ENCODE assay signal across 23 mouse cellular contexts in the genomic region with DNA sequence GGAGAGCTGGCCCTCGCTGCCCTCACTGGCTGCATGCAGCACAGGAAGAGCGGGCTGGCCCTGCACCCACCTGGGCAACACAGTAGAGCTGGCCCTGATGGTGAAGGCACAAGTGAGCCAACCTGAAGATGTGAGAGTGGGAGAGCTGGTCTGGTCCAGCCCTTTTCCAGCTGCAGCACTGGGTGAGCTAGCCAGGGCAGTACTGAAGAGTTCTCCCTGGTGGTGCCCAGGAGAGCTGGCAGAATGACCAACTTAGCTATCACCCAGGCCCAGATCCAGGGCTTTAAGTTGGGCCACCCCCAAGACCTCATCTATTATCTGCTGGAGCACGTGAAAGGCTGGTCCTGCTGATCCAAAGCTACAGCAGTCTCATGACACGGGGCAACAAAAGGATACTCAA. TPM values are rescaled to one million over a fixed set of nuclear protein-coding genes. Genes with fewer than 3 reads are reported as not detected.
DNase-seq lines count a peak whose midpoint lies in the region; ATAC-seq lines count a peak whose summit lies in the region.
"Had no signal": no experiment of that assay in that cellular context is flagged by ENCODE, and none has a peak within 500 bp of the region (broad histone marks: within the 10 kb centered on the region; RNA-seq: fewer than 3 reads in every experiment).

No protein-coding gene starts in this region.

- 0 out of 2 replicates have a peak, but pooled peaks have one; percentile 28 for ATAC-seq in liver, embryonic 12.5 days
- peak; percentile 76 for ATAC-seq in erythroid progenitor cell, adult 5-6 weeks (replicated peaks; ENCODE audit: low FRiP score, poor library complexity, severe bottlenecking)
- ATAC-seq in liver, embryonic 15.5 days (ENCODE audit: insufficient read depth), result peak; percentile 31; the same call in 1 of the 2 replicates
- ATAC-seq: forebrain, embryonic 15.5 days; hindbrain, embryonic 16.5 days; intestine, embryonic 16.5 days had no signal

- H3K4me3 ChIP-seq in liver, embryonic 12.5 days, result no peak overlapping the region
- H3K4me3 ChIP-seq in liver, embryonic 15.5 days (replicated peaks), result no peak overlapping the region
- H3K4me3 ChIP-seq: embryonic facial prominence, embryonic 12.5 days; forebrain, embryonic 15.5 days; limb, embryonic 15.5 days; midbrain, embryonic 10.5 days had no signal

- H3K27me3 ChIP-seq in liver, embryonic 12.5 days (replicated peaks), result no peaks in the 10 kb centered on the region
- no peaks in the 10 kb centered on the region for H3K27me3 ChIP-seq in liver, embryonic 15.5 days
- H3K27me3 ChIP-seq: embryonic facial prominence, embryonic 12.5 days; forebrain, embryonic 15.5 days; limb, embryonic 15.5 days had no signal

- no peaks in the 10 kb centered on the region for H3K9me3 ChIP-seq in liver, embryonic 12.5 days (replicated peaks)
- no peaks in the 10 kb centered on the region for H3K9me3 ChIP-seq in liver, embryonic 15.5 days (replicated peaks)
- H3K9me3 ChIP-seq: embryonic facial prominence, embryonic 12.5 days; forebrain, embryonic 15.5 days; limb, embryonic 15.5 days; midbrain, embryonic 10.5 days had no signal

- DNase-seq in liver, result no peak
- DNase-seq in spleen, postnatal 10 days (ENCODE audit: low spot score in 2 of 2), result peak; percentile 56
- no peak for DNase-seq in lung, postnatal 36 days
- no peak for DNase-seq in gastrocnemius, adult 8-10 months (ENCODE audit: low spot score in 2 of 2)
- DNase-seq in ovary, adult 18-20 months (ENCODE audit: low spot score), result no peak
- DNase-seq: adrenal gland, postnatal 10 days; B cell, adult 2 months; cerebellum, postnatal 10 days; kidney, postnatal 10 days; lung, postnatal 10 days; retina, postnatal 1 day; thymus, postnatal 36 days had no signal

- H3K4me1 ChIP-seq in liver, embryonic 12.5 days, result peaks cover 32% of the 10 kb centered on the region
- H3K4me1 ChIP-seq in liver, embryonic 15.5 days (replicated peaks), result peaks cover 24% of the 10 kb centered on the region
- H3K4me1 ChIP-seq: embryonic facial prominence, embryonic 12.5 days; forebrain, embryonic 15.5 days; limb, embryonic 15.5 days; midbrain, embryonic 10.5 days had no signal

- no peak overlapping the region for H3K4me2 ChIP-seq in liver, embryonic 12.5 days
- H3K4me2 ChIP-seq in liver, embryonic 15.5 days, result no peak overlapping the region
- H3K4me2 ChIP-seq: embryonic facial prominence, embryonic 12.5 days; forebrain, embryonic 15.5 days; limb, embryonic 15.5 days had no signal

- H3K9ac ChIP-seq in liver, embryonic 12.5 days, result 0 out of 2 replicates have a peak overlapping the region, but pooled peaks have one; percentile 22
- H3K9ac ChIP-seq in liver, embryonic 15.5 days, result no peak overlapping the region
- H3K9ac ChIP-seq: embryonic facial prominence, embryonic 12.5 days; forebrain, embryonic 15.5 days; limb, embryonic 15.5 days had no signal

- WGBS in liver, embryonic 12.5 days (ENCODE audit: insufficient replicate concordance), result 60% methylated on average over 4 of the region's 4 CpGs
- WGBS in liver, embryonic 15.5 days (ENCODE audit: insufficient replicate concordance), result 53% methylated on average over 4 of the region's 4 CpGs

- H3K36me3 ChIP-seq in liver, embryonic 12.5 days, result no peaks in the 10 kb centered on the region
- H3K36me3 ChIP-seq in liver, embryonic 15.5 days (replicated peaks), result no peaks in the 10 kb centered on the region
- H3K36me3 ChIP-seq: embryonic facial prominence, embryonic 12.5 days; forebrain, embryonic 15.5 days; limb, embryonic 15.5 days; midbrain, embryonic 10.5 days had no signal

- no peak overlapping the region for H3K27ac ChIP-seq in liver, embryonic 12.5 days
- no peak overlapping the region for H3K27ac ChIP-seq in liver, embryonic 15.5 days (replicated peaks)
- H3K27ac ChIP-seq: embryonic facial prominence, embryonic 12.5 days; forebrain, embryonic 15.5 days; limb, embryonic 15.5 days; midbrain, embryonic 10.5 days had no signal

RNA-seq across cellular contexts. Expression of a gene that starts 13.2 kb away (rescaled TPM):
- 0.35 and 0.49 TPM in 2 replicates for polyA plus RNA-seq in liver, embryonic 12.5 days (2016; fragmentation: Nextera tagmentation; extraction: Ambion mirVana)
- total RNA-seq in erythroid progenitor cell, adult 5-6 weeks (2015; ENCODE audit: low replicate concordance), result 0.72 and 2.1 TPM in 2 replicates
- total RNA-seq in erythroid progenitor cell, adult 5-6 weeks (2017; ENCODE audit: low replicate concordance), result 1.9 and 2.3 TPM in 2 replicates
- polyA plus RNA-seq in liver, embryonic 15.5 days (2015; fragmentation: Nextera tagmentation; extraction: Ambion mirVana), result 0.23 and 0.33 TPM in 2 replicates
- not detected for total RNA-seq in gastrocnemius, adult 8-10 months (2022)
- total RNA-seq: gastrocnemius, postnatal 4 days had no signal

RNA-seq across cellular contexts. Expression of a gene that starts 21.4 kb away (rescaled TPM):
- polyA plus RNA-seq in liver, embryonic 12.5 days (2016; fragmentation: Nextera tagmentation; extraction: Ambion mirVana), result 12.1 and 13.6 TPM in 2 replicates
- 67.8 and 126 TPM in 2 replicates for total RNA-seq in erythroid progenitor cell, adult 5-6 weeks (2015; ENCODE audit: low replicate concordance)
- 87.1 and 130 TPM in 2 replicates for total RNA-seq in erythroid progenitor cell, adult 5-6 weeks (2017; ENCODE audit: low replicate concordance)
- 12.2 and 15.2 TPM in 2 replicates for polyA plus RNA-seq in liver, embryonic 15.5 days (2015; fragmentation: Nextera tagmentation; extraction: Ambion mirVana)
- 1 to 10 TPM; 4.8 to 5.7 (median 5.3) TPM for total RNA-seq in gastrocnemius, adult 8-10 months (2022)

RNA-seq across cellular contexts. Expression of a gene that starts 45.0 kb away (rescaled TPM):
- polyA plus RNA-seq in liver, embryonic 12.5 days (2016; fragmentation: Nextera tagmentation; extraction: Ambion mirVana), result 0.06 and 0.14 TPM in 2 replicates
- 0.42 TPM in 1 of 2 replicates, not detected in the other for total RNA-seq in erythroid progenitor cell, adult 5-6 weeks (2015; ENCODE audit: low replicate concordance)
- total RNA-seq in erythroid progenitor cell, adult 5-6 weeks (2017; ENCODE audit: low replicate concordance), result 0.13 and 0.91 TPM in 2 replicates
- 0.07 and 0.08 TPM in 2 replicates for polyA plus RNA-seq in liver, embryonic 15.5 days (2015; fragmentation: Nextera tagmentation; extraction: Ambion mirVana)
- total RNA-seq in gastrocnemius, adult 8-10 months (2022), result under 1 TPM in 1 of 4 experiments, not detected in 3; 0.40 TPM
- polyA plus RNA-seq: heart, postnatal 0 days; midbrain, embryonic 10.5 days had no signal

Comparison
In these comparisons a context has a peak if more than half of its experiments do, and no peak if none do; other contexts are left out.
1. DNase-seq: peak in spleen, postnatal 10 days (2 of 2); none in liver (single experiment), lung, postnatal 36 days (single experiment), gastrocnemius, adult 8-10 months (0 of 2) and ovary, adult 18-20 months (single experiment).
2. RNA of a gene that starts 21.4 kb away (total RNA-seq): 67.8 to 130 TPM in erythroid progenitor cell, adult 5-6 weeks; 4.8 to 5.7 TPM in gastrocnemius, adult 8-10 months; every median in the first group is over 10 times any median in the second.
3. Peak in every context shown above with its lines, with median percentiles within 50 percentile points of each other: ATAC-seq.